Mouse (Mus musculus): ENCODE results near the gene Tec. TPM values are rescaled to one million over a fixed set of nuclear protein-coding genes. Genes with fewer than 3 reads are reported as not detected.

Tec gene
- polyA plus RNA-seq, 1 experiment from 2014 or later: 4.6 TPM

DNA sequence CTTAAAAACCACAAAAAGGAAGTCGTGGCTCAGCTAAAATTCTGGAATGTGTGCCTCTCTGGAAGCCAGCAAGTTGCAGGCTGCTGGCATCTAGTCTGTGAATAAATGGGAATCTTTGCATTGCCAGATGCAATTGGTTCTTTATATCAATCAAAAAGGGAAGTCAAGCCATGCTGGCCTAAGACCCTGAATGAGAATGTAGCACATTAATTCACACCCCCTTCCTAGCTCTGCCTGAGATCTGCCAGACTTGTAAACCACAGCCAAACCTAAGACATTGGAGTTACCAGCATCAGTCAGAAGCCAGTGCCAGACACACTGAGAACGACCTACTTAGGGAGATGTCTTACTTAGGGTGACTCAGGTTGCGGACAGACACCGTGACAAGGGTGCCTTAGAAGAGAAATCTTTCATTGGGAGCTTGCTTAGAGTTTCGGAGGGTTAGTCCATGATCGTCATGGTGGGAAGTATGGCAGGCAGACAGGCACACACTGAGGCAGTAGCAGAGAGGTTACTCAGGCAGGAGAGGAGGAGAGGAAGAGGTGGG is 19.3 kb downstream of the Tec start:
- peaks cover 12% of the 10 kb centered on the region; the same call in 1 of the 2 replicates for H3K4me1 ChIP-seq
- 77% methylated on average over 6 of the region's 6 CpGs for WGBS

DNA sequence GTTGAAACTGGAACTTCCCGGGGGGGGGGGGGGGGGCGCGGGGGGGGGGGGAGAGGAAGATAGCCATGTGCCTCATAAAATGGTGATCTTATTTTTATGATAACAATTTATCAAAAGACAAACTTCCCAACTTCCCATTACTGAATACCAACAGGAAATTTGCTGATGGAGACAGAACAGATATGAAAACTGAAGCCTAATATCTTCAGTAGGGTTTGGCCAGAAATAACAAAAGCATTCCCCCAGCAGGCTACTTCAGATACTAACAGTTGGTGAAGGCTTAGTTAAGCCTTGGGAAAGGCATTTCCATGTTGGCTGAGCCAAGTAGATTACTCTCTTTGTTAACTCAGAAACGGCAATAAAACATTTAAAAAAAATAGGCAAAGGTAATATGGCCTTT is 21.6 kb downstream of the Tec start:
- no peak overlapping the region for H3K4me3 ChIP-seq
- no peak overlapping the region for H3K9ac ChIP-seq
- no peaks in the 10 kb centered on the region for H3K27me3 ChIP-seq
- no peaks in the 10 kb centered on the region for H3K36me3 ChIP-seq
- no peaks in the 10 kb centered on the region for H3K9me3 ChIP-seq
- WGBS: 61% methylated on average over 1 of the region's 4 CpGs
- peaks cover 12% of the 10 kb centered on the region; the same call in 1 of the 2 replicates for H3K4me1 ChIP-seq
- no peak overlapping the region for H3K27ac ChIP-seq
- H3K4me2 ChIP-seq: no peak overlapping the region
- no peak for ATAC-seq (ENCODE audit: borderline replicate concordance, extremely low read depth, low FRiP score, low TSS enrichment)

More for the DNA sequence above, 19.3 kb downstream of the Tec start:
- ATAC-seq (ENCODE audit: borderline replicate concordance, extremely low read depth, low FRiP score, low TSS enrichment): no peak
- Histone ChIP-seq H3K4me3 (no peak overlapping the region), H3K27me3 (no peaks in the 10 kb centered on the region), H3K27ac (no peak overlapping the region), H3K9me3 (no peaks in the 10 kb centered on the region), H3K36me3 (no peaks in the 10 kb centered on the region), H3K9ac (no peak overlapping the region), H3K4me2 (no peak overlapping the region)

DNA sequence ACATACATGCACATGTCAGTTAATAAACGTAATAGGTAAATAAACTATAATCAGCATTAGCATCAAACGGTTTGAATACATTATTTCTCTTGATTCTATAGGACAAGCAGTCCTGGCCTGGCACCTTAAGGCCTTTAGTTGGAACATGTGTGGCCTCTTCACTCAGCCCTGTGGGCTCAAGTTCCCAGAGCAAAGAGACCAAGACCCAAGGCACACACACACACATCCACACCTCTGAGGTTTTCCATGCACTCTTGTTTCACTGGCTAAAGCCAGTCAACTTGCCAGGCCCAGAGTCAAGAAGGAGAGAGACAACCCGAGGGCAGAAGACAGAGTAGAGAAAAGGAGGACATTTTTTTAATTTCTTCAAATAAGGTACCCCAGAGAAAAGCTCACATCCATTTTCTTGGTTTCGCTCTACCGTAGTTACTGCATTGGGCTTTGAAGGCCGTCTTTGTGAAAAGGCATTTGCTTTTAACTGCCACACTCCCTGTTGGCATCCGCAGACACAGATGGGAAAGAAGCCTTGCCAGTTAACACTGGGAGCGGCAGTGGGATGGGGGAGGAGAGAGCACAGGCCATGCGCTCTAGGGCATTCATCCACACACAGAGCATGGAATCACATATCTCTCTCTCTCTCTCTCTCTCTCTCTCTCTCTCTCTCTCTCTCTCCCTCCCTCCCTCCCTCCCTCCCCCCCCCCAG is 22.2 kb downstream of the Tec start:
- H3K4me2 ChIP-seq: no peak overlapping the region
- no peak overlapping the region for H3K27ac ChIP-seq
- WGBS: 69% methylated on average over 9 of the region's 9 CpGs
- H3K36me3 ChIP-seq: no peaks in the 10 kb centered on the region
- H3K4me1 ChIP-seq: peaks cover 12% of the 10 kb centered on the region; the same call in 1 of the 2 replicates
- H3K9ac ChIP-seq: no peak overlapping the region
- H3K4me3 ChIP-seq: no peak overlapping the region
- ATAC-seq (ENCODE audit: borderline replicate concordance, extremely low read depth, low FRiP score, low TSS enrichment): no peak; the same call in 1 of the 2 replicates
- no peaks in the 10 kb centered on the region for H3K9me3 ChIP-seq
- no peaks in the 10 kb centered on the region for H3K27me3 ChIP-seq

DNA sequence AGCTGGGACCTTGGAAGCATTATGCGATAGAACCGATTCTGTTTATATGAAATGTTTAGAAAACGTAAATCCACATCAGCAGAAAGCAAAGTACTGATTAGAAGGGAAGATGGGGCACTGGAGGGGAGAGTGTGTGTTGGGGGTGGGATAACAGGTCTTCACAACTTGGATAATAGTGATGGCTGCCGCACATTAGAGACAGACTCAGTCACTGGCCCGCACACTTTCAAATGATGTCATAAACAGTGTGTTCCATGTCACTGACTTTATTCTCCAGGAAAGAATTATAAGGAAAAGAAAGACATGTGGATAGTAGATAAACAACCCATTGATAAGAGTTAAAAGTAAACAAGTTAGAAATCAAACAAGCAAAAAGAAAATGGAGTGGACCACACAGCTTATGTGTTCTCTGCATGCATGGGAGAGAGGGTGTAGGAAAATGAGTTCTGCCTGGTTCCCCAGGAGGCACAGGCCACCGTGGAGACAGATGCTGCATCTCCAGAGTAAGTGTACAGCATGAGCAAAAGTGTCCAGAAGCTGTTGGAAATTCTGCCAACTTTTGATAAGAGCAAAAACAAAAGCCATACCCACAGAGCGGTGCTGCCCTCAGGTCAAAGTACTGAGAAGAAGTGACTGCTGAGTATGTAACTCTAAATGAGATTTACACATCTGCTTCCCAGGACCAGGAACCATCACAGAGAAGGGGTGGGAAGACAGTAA is 23.3 kb downstream of the Tec start:
- Histone ChIP-seq H3K36me3 (no peaks in the 10 kb centered on the region), H3K9me3 (no peaks in the 10 kb centered on the region), H3K4me1 (peaks cover 12% of the 10 kb centered on the region; the same call in 1 of the 2 replicates), H3K4me2 (no peak overlapping the region), H3K27me3 (no peaks in the 10 kb centered on the region), H3K9ac (no peak overlapping the region), H3K27ac (no peak overlapping the region; the same call in 1 of the 2 replicates), H3K4me3 (no peak overlapping the region)
- peak; percentile 67; the same call in 1 of the 2 replicates for ATAC-seq (ENCODE audit: borderline replicate concordance, extremely low read depth, low FRiP score, low TSS enrichment)
- WGBS: 49% methylated on average over 7 of the region's 7 CpGs

DNA sequence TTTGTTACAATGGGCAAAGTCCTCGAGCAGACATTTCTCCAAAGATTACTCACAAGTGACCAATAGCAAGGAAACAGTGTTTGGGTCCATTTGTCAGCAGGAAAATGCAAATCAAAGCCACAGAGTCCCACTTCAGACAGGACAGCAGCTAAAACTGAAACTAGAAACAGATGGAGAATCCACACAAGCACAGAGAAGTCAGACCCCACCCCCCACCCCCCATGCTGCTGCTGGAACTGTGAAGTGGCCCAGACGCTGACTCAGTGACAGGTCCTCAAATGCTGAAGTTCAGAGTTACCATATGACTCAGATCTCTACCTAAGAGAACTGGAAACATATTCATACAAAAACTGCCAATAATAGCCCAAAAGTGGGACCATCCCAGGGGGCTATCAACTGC is 24.0 kb downstream of the Tec start:
- no peak overlapping the region for H3K4me3 ChIP-seq
- ATAC-seq (ENCODE audit: borderline replicate concordance, extremely low read depth, low FRiP score, low TSS enrichment): no peak
- H3K4me2 ChIP-seq: no peak overlapping the region
- WGBS: 8% methylated on average over 2 of the region's 2 CpGs
- H3K27ac ChIP-seq: no peak overlapping the region; the same call in 1 of the 2 replicates
- H3K9ac ChIP-seq: no peak overlapping the region
- peaks cover 12% of the 10 kb centered on the region; the same call in 1 of the 2 replicates for H3K4me1 ChIP-seq
- no peaks in the 10 kb centered on the region for H3K27me3 ChIP-seq
- H3K36me3 ChIP-seq: no peaks in the 10 kb centered on the region
- H3K9me3 ChIP-seq: no peaks in the 10 kb centered on the region

DNA sequence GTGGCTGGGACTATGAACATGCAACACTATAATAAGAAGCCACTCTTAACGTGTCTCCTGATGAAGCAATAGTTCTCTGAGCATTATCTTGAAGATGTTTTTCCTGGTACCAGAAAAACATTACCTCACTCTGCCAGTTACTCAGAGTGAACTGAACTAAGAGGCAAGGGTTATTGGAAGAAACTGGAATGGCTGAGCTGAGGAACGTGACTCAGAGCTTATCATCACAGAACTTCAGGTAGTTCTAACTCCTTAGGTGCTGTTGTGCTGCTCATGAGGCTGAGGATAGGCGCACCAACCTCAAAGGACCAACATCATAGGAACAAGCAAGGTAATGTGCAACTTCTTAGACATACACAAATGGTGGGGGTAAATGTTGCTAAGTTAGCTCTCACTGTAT is 28.6 kb downstream of the Tec start:
- Histone ChIP-seq H3K9me3 (no peaks in the 10 kb centered on the region), H3K4me3 (no peak overlapping the region), H3K36me3 (no peaks in the 10 kb centered on the region), H3K4me1 (peaks cover 4% of the 10 kb centered on the region; the same call in 1 of the 2 replicates), H3K9ac (no peak overlapping the region), H3K27ac (no peak overlapping the region), H3K27me3 (no peaks in the 10 kb centered on the region), H3K4me2 (no peak overlapping the region)
- ATAC-seq (ENCODE audit: borderline replicate concordance, extremely low read depth, low FRiP score, low TSS enrichment): no peak
- 83% methylated on average over 3 of the region's 3 CpGs for WGBS

DNA sequence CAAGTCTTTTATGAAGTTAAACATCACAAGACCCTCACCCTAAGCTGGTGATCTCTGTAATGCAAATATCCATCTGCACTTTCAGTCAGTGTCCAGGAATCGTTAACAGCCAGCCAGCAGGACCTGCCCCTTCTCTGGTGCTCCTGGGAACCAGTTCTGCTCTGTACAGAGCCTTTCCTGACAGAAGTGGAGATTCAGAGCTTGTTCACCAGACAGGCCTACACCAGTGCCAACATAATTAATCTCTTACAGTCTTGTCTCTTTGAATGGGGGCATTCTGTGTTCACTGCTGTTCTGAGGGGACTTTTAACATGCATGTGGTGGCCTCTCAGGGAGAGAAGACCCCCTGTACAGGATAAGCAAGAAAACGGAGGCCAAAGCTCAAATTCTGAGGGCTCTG is 29.3 kb downstream of the Tec start:
- Histone ChIP-seq H3K4me3 (no peak overlapping the region), H3K9ac (no peak overlapping the region), H3K4me1 (no peaks in the 10 kb centered on the region), H3K27ac (no peak overlapping the region), H3K27me3 (no peaks in the 10 kb centered on the region), H3K4me2 (no peak overlapping the region), H3K9me3 (no peaks in the 10 kb centered on the region), H3K36me3 (no peaks in the 10 kb centered on the region)
- ATAC-seq (ENCODE audit: borderline replicate concordance, extremely low read depth, low FRiP score, low TSS enrichment): no peak
- WGBS: 47% methylated on average over 2 of the region's 2 CpGs

DNA sequence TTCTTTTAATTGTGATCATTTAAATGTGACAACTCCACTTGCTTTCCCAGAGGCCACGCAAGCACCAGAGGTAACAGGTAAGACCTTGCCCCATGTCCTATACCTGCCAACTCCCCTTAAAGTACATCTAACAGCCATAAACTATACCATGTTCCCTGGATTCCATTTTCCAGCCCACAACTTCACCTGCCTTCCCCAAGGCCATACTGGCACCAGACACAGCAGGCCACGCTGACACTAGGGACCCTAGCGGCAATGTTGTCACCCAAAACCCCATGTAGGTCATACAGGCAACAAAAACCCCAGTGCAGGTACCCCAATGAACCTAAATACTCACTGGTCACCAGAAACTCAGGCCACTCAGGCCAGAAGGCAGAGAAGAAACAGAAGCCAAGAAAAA is 32.6 kb downstream of the Tec start:
- Histone ChIP-seq H3K4me1 (no peaks in the 10 kb centered on the region), H3K27me3 (no peaks in the 10 kb centered on the region), H3K9me3 (no peaks in the 10 kb centered on the region), H3K4me2 (no peak overlapping the region), H3K4me3 (no peak overlapping the region), H3K36me3 (no peaks in the 10 kb centered on the region), H3K27ac (no peak overlapping the region), H3K9ac (no peak overlapping the region)
- WGBS: 89% methylated on average over 3 of the region's 3 CpGs
- ATAC-seq (ENCODE audit: borderline replicate concordance, extremely low read depth, low FRiP score, low TSS enrichment): no peak

DNA sequence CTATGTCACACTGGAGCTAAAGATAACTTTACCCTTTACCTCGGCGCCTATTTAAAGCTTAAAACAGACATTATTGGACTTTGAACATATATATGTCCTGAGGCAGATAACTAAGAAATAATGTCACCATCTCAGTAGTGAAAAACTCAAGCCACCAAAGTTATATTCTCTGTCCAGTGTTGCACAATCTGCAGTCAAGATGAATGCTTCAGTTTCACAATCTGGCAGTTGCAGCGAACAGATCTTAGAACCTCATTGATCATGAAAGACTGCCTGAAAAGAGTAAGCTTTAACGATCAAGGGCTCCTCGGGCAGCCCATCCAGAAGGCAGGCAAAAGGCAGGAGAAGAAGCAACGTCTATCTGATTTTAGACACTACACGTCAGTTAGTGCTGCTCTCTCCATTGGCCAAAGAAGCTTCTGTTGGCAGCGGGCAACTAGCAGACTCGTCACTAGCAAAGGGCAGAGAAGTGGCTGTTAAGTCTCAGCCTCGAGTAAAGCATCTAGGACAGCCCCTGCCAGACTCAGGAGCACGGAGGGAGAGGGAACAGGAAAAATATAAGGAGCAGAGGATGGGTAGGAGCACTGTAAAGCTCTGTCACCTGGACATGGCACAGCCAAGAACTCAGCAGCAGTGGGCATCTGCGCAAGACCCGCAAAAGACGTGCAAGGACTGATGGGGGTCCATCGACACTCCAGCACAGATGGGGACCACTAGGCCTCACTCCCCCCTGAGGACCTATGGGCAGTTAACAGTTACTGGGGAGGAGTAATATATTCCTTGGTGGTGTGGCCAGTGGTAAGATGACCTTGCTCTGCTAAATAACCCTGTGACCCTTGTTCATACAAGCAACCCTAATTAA is 35.1 kb downstream of the Tec start:
- Histone ChIP-seq H3K9ac (no peak overlapping the region), H3K9me3 (no peaks in the 10 kb centered on the region), H3K27ac (no peak overlapping the region), H3K36me3 (no peaks in the 10 kb centered on the region), H3K4me3 (no peak overlapping the region), H3K27me3 (no peaks in the 10 kb centered on the region), H3K4me2 (no peak overlapping the region), H3K4me1 (no peaks in the 10 kb centered on the region)
- WGBS: 51% methylated on average over 15 of the region's 15 CpGs
- 0 out of 2 replicates have a peak, but pooled peaks have one; percentile 42 for ATAC-seq (ENCODE audit: borderline replicate concordance, extremely low read depth, low FRiP score, low TSS enrichment)

DNA sequence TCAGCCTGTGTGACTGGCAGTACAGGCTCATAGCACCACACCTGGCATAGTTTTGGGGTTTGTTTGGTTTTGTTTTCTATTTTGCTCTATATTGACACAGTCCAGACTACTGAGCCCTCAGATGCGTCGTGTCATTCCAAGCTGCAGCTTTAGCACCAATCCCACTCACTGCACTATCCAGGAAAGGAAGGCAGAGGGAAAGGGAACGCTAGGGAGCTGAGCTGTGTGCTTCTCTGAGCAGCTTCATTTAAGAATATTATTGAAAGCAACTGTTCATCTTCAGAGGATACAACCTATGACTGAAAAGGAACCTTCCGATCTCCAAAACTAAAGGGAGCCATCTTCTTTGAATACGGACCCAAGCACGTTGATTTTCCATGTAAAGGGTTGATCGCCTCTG is 36.1 kb downstream of the Tec start:
- H3K9me3 ChIP-seq: no peaks in the 10 kb centered on the region
- no peak overlapping the region for H3K27ac ChIP-seq
- 92% methylated on average over 7 of the region's 7 CpGs for WGBS
- no peaks in the 10 kb centered on the region for H3K27me3 ChIP-seq
- H3K4me2 ChIP-seq: no peak overlapping the region
- H3K4me3 ChIP-seq: no peak overlapping the region
- no peak overlapping the region for H3K9ac ChIP-seq
- H3K36me3 ChIP-seq: no peaks in the 10 kb centered on the region
- no peaks in the 10 kb centered on the region for H3K4me1 ChIP-seq
- ATAC-seq (ENCODE audit: borderline replicate concordance, extremely low read depth, low FRiP score, low TSS enrichment): no peak

DNA sequence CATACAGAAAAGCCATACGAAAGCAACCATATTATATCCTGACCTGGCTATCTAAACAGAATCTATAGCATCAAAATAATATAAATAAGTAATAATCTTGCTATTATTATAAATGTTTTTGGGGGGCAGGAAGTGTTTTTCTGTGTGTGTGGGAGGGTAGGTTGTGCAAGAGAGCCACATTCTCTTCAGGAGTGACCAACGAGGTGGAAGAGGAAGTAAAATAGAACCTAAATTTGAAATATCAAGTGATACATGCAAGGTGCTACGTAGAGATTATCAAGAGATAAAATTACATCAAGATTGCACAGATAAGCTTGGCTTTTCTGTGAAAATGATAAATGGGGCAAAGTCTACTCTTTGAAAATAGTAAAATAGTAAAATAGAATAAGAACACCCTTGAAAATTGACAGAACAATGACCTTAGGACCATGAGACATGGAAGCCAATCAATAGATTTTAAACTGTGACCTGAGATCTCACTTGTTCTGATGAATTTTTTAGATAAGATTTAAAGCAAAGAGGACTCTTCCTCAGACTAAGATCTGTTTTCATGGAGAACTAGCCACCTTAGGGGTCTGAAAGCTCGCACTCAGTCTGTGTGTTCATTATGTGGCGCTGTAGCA is 37.2 kb downstream of the Tec start:
- Histone ChIP-seq H3K36me3 (no peaks in the 10 kb centered on the region), H3K9ac (no peak overlapping the region), H3K9me3 (no peaks in the 10 kb centered on the region), H3K27me3 (no peaks in the 10 kb centered on the region), H3K27ac (no peak overlapping the region), H3K4me2 (no peak overlapping the region), H3K4me1 (no peaks in the 10 kb centered on the region), H3K4me3 (no peak overlapping the region)
- WGBS: 82% methylated on average over 5 of the region's 5 CpGs
- no peak for ATAC-seq (ENCODE audit: borderline replicate concordance, extremely low read depth, low FRiP score, low TSS enrichment)
